Mouse (Mus musculus): ENCODE measurements around the gene Lrrc29. TPM values are rescaled to one million over a fixed set of nuclear protein-coding genes. Genes with fewer than 3 reads are reported as not detected.
A peak's percentile ranks its signal among the peaks of the same experiment; 100 is the strongest.

Gene Lrrc29
- polyA plus RNA-seq (2015; fragmentation: Nextera tagmentation; extraction: Ambion mirVana): 2.1 and 2.6 TPM in 2 replicates

GRCm38 (mm10) chr8:105326141-105326672, at the start of gene Lrrc29, which contains the start of gene Tmem208:
Gene Lrrc29 (minus strand): TSS chr8:105326278.
Gene Tmem208 (plus strand): TSS chr8:105326354.
- H3K27ac ChIP-seq (ENCODE audit: low read length): peak within 1 kb of the TSS; percentile 91
- under 1% methylated on average over 36 of the region's 36 CpGs for WGBS
- H3K36me3 ChIP-seq (ENCODE audit: control insufficient read depth, insufficient read depth, low read length): peaks cover 33% of the 10 kb centered on the region
- peak within 1 kb of the TSS; percentile 78 for H3K9ac ChIP-seq (ENCODE audit: low read length)
- no peaks in the 10 kb centered on the region for H3K27me3 ChIP-seq (ENCODE audit: control insufficient read depth, insufficient read depth, low read depth, low read length)
- peaks cover 18% of the 10 kb centered on the region for H3K4me1 ChIP-seq (replicated peaks; ENCODE audit: control insufficient read depth, insufficient read depth, low read length)
- peak within 1 kb of the TSS; percentile 67 for H3K4me3 ChIP-seq (ENCODE audit: low read length)
- peak; percentile 93 for ATAC-seq (ENCODE audit: low read depth)
- H3K4me2 ChIP-seq (ENCODE audit: low read depth, low read length): peak within 1 kb of the TSS; percentile 86
- no peaks in the 10 kb centered on the region for H3K9me3 ChIP-seq (ENCODE audit: control insufficient read depth, low read length)

GRCm38 (mm10) chr8:105374513-105374966, 48.5 kb upstream of the Lrrc29 start:
- Histone ChIP-seq H3K9ac (ENCODE audit: low read length) (peak overlapping the region; percentile 17; the same call in 1 of the 2 replicates), H3K36me3 (ENCODE audit: control insufficient read depth, insufficient read depth, low read length) (no peaks in the 10 kb centered on the region; the same call in 1 of the 2 replicates), H3K4me2 (ENCODE audit: low read depth, low read length) (peak overlapping the region; percentile 44; the same call in 1 of the 2 replicates), H3K27ac (ENCODE audit: low read length) (no peak overlapping the region), H3K9me3 (ENCODE audit: control insufficient read depth, low read length) (peaks cover 2% of the 10 kb centered on the region; the same call in 1 of the 2 replicates), H3K27me3 (ENCODE audit: control insufficient read depth, insufficient read depth, low read depth, low read length) (no peaks in the 10 kb centered on the region), H3K4me3 (ENCODE audit: low read length) (peak overlapping the region; percentile 24), H3K4me1 (replicated peaks; ENCODE audit: control insufficient read depth, insufficient read depth, low read length) (peaks cover 19% of the 10 kb centered on the region)
- ATAC-seq (ENCODE audit: low read depth): peak; percentile 34; the same call in 1 of the 2 replicates
- WGBS: 33% methylated on average over 33 of the region's 33 CpGs

GRCm38 (mm10) chr8:105373032-105373431, 47.0 kb upstream of the Lrrc29 start, which contains the start of gene Plekhg4:
Gene Plekhg4 (plus strand): TSS chr8:105373274.
- Histone ChIP-seq H3K27ac (ENCODE audit: low read length) (no peak within 1 kb of the TSS), H3K9ac (ENCODE audit: low read length) (no peak within 1 kb of the TSS), H3K4me3 (ENCODE audit: low read length) (no peak within 1 kb of the TSS), H3K4me1 (replicated peaks; ENCODE audit: control insufficient read depth, insufficient read depth, low read length) (peaks cover 9% of the 10 kb centered on the region), H3K36me3 (ENCODE audit: control insufficient read depth, insufficient read depth, low read length) (peaks cover 3% of the 10 kb centered on the region; the same call in 1 of the 2 replicates), H3K4me2 (ENCODE audit: low read depth, low read length) (no peak within 1 kb of the TSS), H3K9me3 (ENCODE audit: control insufficient read depth, low read length) (peaks cover 2% of the 10 kb centered on the region; the same call in 1 of the 2 replicates), H3K27me3 (ENCODE audit: control insufficient read depth, insufficient read depth, low read depth, low read length) (no peaks in the 10 kb centered on the region)
- ATAC-seq (ENCODE audit: low read depth): no peak
- WGBS: 55% methylated on average over 2 of the region's 2 CpGs

DNA sequence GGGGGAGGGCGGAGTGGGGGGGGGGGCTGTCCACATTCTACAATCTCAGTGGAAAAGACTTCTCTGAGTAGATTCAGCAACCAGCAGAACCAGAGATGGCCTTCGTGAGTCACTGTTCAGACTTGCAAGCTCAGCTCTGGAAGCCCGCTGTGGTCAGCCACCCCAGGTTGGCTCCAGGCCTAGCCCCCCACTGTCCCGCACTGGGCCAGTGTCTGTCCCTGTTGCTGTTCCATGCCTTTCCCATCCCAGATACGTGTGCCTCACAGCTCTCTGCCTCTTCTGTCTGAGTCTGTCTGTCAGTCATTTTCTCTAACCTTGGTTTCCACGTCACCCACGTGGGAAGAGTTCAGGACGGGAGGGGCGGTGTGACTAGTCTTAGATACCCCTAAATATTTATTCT, 46.4 kb upstream of the Lrrc29 start:
- Histone ChIP-seq H3K27ac (ENCODE audit: low read length) (no peak overlapping the region), H3K4me3 (ENCODE audit: low read length) (no peak overlapping the region), H3K9me3 (ENCODE audit: control insufficient read depth, low read length) (peaks cover 2% of the 10 kb centered on the region; the same call in 1 of the 2 replicates), H3K9ac (ENCODE audit: low read length) (no peak overlapping the region), H3K27me3 (ENCODE audit: control insufficient read depth, insufficient read depth, low read depth, low read length) (no peaks in the 10 kb centered on the region), H3K4me1 (replicated peaks; ENCODE audit: control insufficient read depth, insufficient read depth, low read length) (peaks cover 9% of the 10 kb centered on the region), H3K36me3 (ENCODE audit: control insufficient read depth, insufficient read depth, low read length) (peaks cover 3% of the 10 kb centered on the region; the same call in 1 of the 2 replicates), H3K4me2 (ENCODE audit: low read depth, low read length) (no peak overlapping the region)
- ATAC-seq (ENCODE audit: low read depth): peak; percentile 32; the same call in 1 of the 2 replicates
- WGBS: 73% methylated on average over 9 of the region's 9 CpGs

GRCm38 (mm10) chr8:105367107-105367506, 41.0 kb upstream of the Lrrc29 start:
- Histone ChIP-seq H3K36me3 (ENCODE audit: control insufficient read depth, insufficient read depth, low read length) (peaks cover 11% of the 10 kb centered on the region; the same call in 1 of the 2 replicates), H3K4me3 (ENCODE audit: low read length) (no peak overlapping the region)

DNA sequence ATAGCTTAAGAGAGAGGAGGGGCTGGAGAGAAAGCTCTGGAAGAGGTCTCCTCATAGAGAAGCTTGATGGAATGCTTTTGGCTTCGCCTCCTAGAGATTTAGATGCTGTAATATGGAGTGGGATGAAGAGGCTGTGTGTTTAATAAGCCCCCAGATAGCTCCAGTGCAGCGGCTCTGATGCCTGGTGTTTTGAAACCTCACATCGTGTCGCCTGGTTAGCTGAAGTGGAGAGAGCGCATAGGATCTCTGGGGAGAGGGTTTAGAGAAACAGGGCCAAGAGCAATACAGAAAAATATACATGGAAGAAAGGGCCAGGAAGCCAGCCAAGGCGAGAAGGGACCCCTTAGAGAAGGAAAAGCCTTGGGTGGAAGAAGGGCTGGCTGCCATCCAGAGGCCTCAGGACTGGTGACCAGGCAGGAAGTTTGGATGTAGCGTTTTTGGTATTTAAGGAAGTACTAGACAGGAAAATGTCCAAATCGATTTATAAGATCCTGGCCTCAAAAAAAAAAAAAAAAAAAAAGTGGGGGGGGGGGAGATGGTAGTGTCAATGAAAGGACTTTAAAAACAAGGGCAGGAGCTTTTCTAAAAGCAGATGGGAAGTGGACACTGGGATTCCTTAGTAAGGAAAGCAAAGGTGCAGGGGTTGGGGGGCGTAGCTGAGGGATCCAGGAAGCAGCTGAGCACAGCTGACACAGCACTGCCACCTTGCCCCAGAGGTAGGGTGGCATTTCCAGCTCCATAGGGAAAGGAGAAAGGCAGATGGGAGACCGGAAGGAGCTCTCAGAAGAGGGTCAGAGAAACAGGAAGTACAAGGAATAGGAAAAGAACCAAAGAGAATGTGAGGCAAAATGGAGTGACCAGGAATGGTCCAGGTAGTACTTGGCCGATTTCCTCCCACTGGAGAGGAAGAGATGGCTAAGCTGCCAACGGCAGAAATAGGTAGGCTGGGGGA, 35.9 kb upstream of the Lrrc29 start:
- H3K4me2 ChIP-seq (ENCODE audit: low read depth, low read length): no peak overlapping the region
- H3K9ac ChIP-seq (ENCODE audit: low read length): 0 out of 2 replicates have a peak overlapping the region, but pooled peaks have one; percentile 29
- peaks cover 6% of the 10 kb centered on the region for H3K4me1 ChIP-seq (replicated peaks; ENCODE audit: control insufficient read depth, insufficient read depth, low read length)
- WGBS: 43% methylated on average over 12 of the region's 12 CpGs
- H3K27ac ChIP-seq (ENCODE audit: low read length): peak overlapping the region; percentile 51
- H3K4me3 ChIP-seq (ENCODE audit: low read length): no peak overlapping the region
- H3K27me3 ChIP-seq (ENCODE audit: control insufficient read depth, insufficient read depth, low read depth, low read length): no peaks in the 10 kb centered on the region
- peak; percentile 74 for ATAC-seq (ENCODE audit: low read depth)
- peaks cover 8% of the 10 kb centered on the region; the same call in 1 of the 2 replicates for H3K36me3 ChIP-seq (ENCODE audit: control insufficient read depth, insufficient read depth, low read length)
- no peaks in the 10 kb centered on the region for H3K9me3 ChIP-seq (ENCODE audit: control insufficient read depth, low read length)

More at GRCm38 (mm10) chr8:105367107-105367506, 41.0 kb upstream of the Lrrc29 start:
- ATAC-seq (ENCODE audit: low read depth): no peak
- no peaks in the 10 kb centered on the region for H3K27me3 ChIP-seq (ENCODE audit: control insufficient read depth, insufficient read depth, low read depth, low read length)
- WGBS: 58% methylated on average over 2 of the region's 2 CpGs
- H3K9ac ChIP-seq (ENCODE audit: low read length): no peak overlapping the region
- no peaks in the 10 kb centered on the region for H3K9me3 ChIP-seq (ENCODE audit: control insufficient read depth, low read length)
- no peak overlapping the region for H3K4me2 ChIP-seq (ENCODE audit: low read depth, low read length)
- H3K27ac ChIP-seq (ENCODE audit: low read length): no peak overlapping the region
- H3K4me1 ChIP-seq (replicated peaks; ENCODE audit: control insufficient read depth, insufficient read depth, low read length): peaks cover 6% of the 10 kb centered on the region; the same call in 1 of the 2 replicates

DNA sequence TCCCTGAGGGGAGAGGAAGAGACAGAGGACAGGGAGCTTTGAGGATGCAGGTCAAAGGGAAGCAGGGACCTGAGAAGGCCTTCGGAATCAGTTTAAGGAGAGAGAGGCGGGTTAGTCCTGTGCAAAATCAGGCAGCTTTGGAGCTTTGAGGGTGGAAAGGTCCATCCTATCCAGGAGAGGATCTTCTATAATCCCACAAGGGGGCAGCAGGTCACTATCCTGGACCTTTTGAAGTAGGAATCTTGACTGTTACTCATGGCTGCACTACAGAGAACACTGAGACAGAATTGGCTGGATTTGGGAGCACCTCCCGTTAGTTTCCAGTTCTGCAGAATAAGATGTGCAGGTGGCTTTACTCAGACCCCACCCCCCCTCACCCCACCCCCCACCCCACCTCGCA, 33.6 kb upstream of the Lrrc29 start:
- peak; percentile 52; the same call in 1 of the 2 replicates for ATAC-seq (ENCODE audit: low read depth)
- no peaks in the 10 kb centered on the region for H3K9me3 ChIP-seq (ENCODE audit: control insufficient read depth, low read length)

GRCm38 (mm10) chr8:105359208-105359607, 33.1 kb upstream of the Lrrc29 start:
- no peak overlapping the region for H3K4me3 ChIP-seq (ENCODE audit: low read length)
- WGBS: 63% methylated on average over 15 of the region's 15 CpGs
- no peaks in the 10 kb centered on the region for H3K9me3 ChIP-seq (ENCODE audit: control insufficient read depth, low read length)
- ATAC-seq (ENCODE audit: low read depth): no peak
- H3K27me3 ChIP-seq (ENCODE audit: control insufficient read depth, insufficient read depth, low read depth, low read length): no peaks in the 10 kb centered on the region
- H3K4me2 ChIP-seq (ENCODE audit: low read depth, low read length): no peak overlapping the region
- H3K9ac ChIP-seq (ENCODE audit: low read length): no peak overlapping the region
- peaks cover 6% of the 10 kb centered on the region for H3K4me1 ChIP-seq (replicated peaks; ENCODE audit: control insufficient read depth, insufficient read depth, low read length)
- no peak overlapping the region for H3K27ac ChIP-seq (ENCODE audit: low read length)
- H3K36me3 ChIP-seq (ENCODE audit: control insufficient read depth, insufficient read depth, low read length): no peaks in the 10 kb centered on the region; the same call in 1 of the 2 replicates

More for the DNA sequence above, 33.6 kb upstream of the Lrrc29 start:
- WGBS: 43% methylated on average over 4 of the region's 4 CpGs
- no peak overlapping the region for H3K4me2 ChIP-seq (ENCODE audit: low read depth, low read length)
- H3K4me1 ChIP-seq (replicated peaks; ENCODE audit: control insufficient read depth, insufficient read depth, low read length): peaks cover 6% of the 10 kb centered on the region
- H3K27me3 ChIP-seq (ENCODE audit: control insufficient read depth, insufficient read depth, low read depth, low read length): no peaks in the 10 kb centered on the region
- no peak overlapping the region for H3K27ac ChIP-seq (ENCODE audit: low read length)
- no peaks in the 10 kb centered on the region; the same call in 1 of the 2 replicates for H3K36me3 ChIP-seq (ENCODE audit: control insufficient read depth, insufficient read depth, low read length)
- no peak overlapping the region for H3K4me3 ChIP-seq (ENCODE audit: low read length)
- no peak overlapping the region for H3K9ac ChIP-seq (ENCODE audit: low read length)
